24 mouse cellular contexts compared by ENCODE assay signal in genomic region chr6:86778910-86779594, GRCm38 (mm10). TPM values are rescaled to one million over a fixed set of nuclear protein-coding genes. Genes with fewer than 3 reads are reported as not detected.
DNase-seq lines count a peak whose midpoint lies in the region.
"Had no signal": no experiment of that assay in that cellular context is flagged by ENCODE, and none has a peak within 500 bp of the region (broad histone marks: within the 10 kb centered on the region; RNA-seq: fewer than 3 reads in every experiment).

No protein-coding gene starts in this region.

- H3K27ac ChIP-seq in macrophage, result peak overlapping the region; percentile 94
- H3K27ac ChIP-seq: embryonic facial prominence, embryonic 15.5 days; hindbrain, embryonic 10.5 days; liver, embryonic 13.5 days; midbrain, embryonic 10.5 days; neural tube, embryonic 12.5 days had no signal

- H3K79me2 ChIP-seq in macrophage (ENCODE audit: inconsistent target), result peaks cover 91% of the 10 kb centered on the region

- no peak overlapping the region for H3K4me3 ChIP-seq in macrophage (ENCODE audit: inconsistent target)
- H3K4me3 ChIP-seq: embryonic facial prominence, embryonic 15.5 days; hindbrain, embryonic 10.5 days; liver, embryonic 13.5 days; midbrain, embryonic 10.5 days; neural tube, embryonic 12.5 days had no signal

- no peaks in the 10 kb centered on the region for H3K36me3 ChIP-seq in macrophage (ENCODE audit: inconsistent target)
- H3K36me3 ChIP-seq: embryonic facial prominence, embryonic 15.5 days; hindbrain, embryonic 10.5 days; liver, embryonic 13.5 days; midbrain, embryonic 10.5 days; neural tube, embryonic 12.5 days had no signal

- 60% methylated on average over 10 of the region's 10 CpGs for WGBS in macrophage (ENCODE audit: missing documents)

- DNase-seq in 3T3-L1 (ENCODE audit: low read depth, low spot score) (peak; percentile 41), A20 (ENCODE audit: low read depth, low spot score) (peak; percentile 40), R1 (ENCODE audit: low read depth, low spot score) (peak; percentile 58)
- no peak for DNase-seq in adrenal gland, adult 8-10 months
- DNase-seq in cerebellum, postnatal 25 days, result no peak
- DNase-seq in adrenal gland, adult (ENCODE audit: inconsistent age in 2 of 2, low spot score in 1 of 2), result no peak
- no peak for DNase-seq in spleen, postnatal 36 days (ENCODE audit: low spot score in 2 of 2)
- DNase-seq: adrenal gland, postnatal 10 days; cerebellum, adult 8-10 months; gastrocnemius, postnatal 10 days; heart, adult 11 months; kidney, adult 11 months; liver, embryonic 13.5 days; lung, adult 2 months; lung, postnatal 14 days; retina, postnatal 1 day; right cerebral cortex, postnatal 25 days; spleen, adult 18-20 months; thymus, postnatal 14 days had no signal

RNA-seq across cellular contexts. Expression of gene Anxa4, which starts 14.3 kb away (rescaled TPM):
- total RNA-seq in macrophage (2018; cell fraction: chromatin; rRNA removed), result 100 to 1,000 TPM; 156 to 576 (median 276) TPM
- 100 to 1,000 TPM; 366 to 589 (median 493) TPM for total RNA-seq in macrophage (2018; cell fraction: cytosol; rRNA removed)
- 100 to 1,000 TPM; 214 to 424 (median 305) TPM for total RNA-seq in macrophage (2018; cell fraction: nucleus; rRNA removed)
- polyA plus RNA-seq in macrophage (2018), result 355 to 520 TPM (median 453 TPM) in 3 replicates
- 100 to 1,000 TPM in 1 of 4 experiments, 10 to 100 TPM in 3; 77.0 to 102 (median 86.9) TPM for total RNA-seq in adrenal gland, adult 8-10 months (2022)

RNA-seq across cellular contexts. Expression of gene Gmcl1, which starts 45.9 kb away (rescaled TPM):
- total RNA-seq in macrophage (2018; cell fraction: chromatin; rRNA removed), result 10 to 100 TPM in 21 of 26 experiments, 1 to 10 TPM in 5; 5.5 to 54.8 (median 24.7) TPM
- total RNA-seq in macrophage (2018; cell fraction: cytosol; rRNA removed), result 10 to 100 TPM in 19 of 26 experiments, 1 to 10 TPM in 7; 7.6 to 14.8 (median 11.4) TPM
- total RNA-seq in macrophage (2018; cell fraction: nucleus; rRNA removed), result 10 to 100 TPM in 21 of 26 experiments, 1 to 10 TPM in 5; 7.8 to 45.5 (median 16.5) TPM
- polyA plus RNA-seq in macrophage (2018), result 7.5 to 12.1 TPM (median 11.7 TPM) in 3 replicates
- total RNA-seq in adrenal gland, adult 8-10 months (2022), result 10 to 100 TPM; 22.4 to 23.6 (median 22.7) TPM

Comparison
In these comparisons a context has a peak if more than half of its experiments do, and no peak if none do; other contexts are left out.
1. DNase-seq: peak in 3T3-L1 (single experiment), A20 (single experiment) and R1 (single experiment); none in adrenal gland, adult 8-10 months (single experiment), cerebellum, postnatal 25 days (0 of 2), adrenal gland, adult (0 of 2) and spleen, postnatal 36 days (0 of 2).